Mouse (Mus musculus) cerebellum, adult 9-11 months (tissue): ENCODE results near the gene Tff1.

Source experiments
- DNase-seq: peaks from one replicate; pipeline ENCODE4 v3.0.0; 2022

Tff1 gene

GRCm38 (mm10) chr17:31165127-31165526, at the start of gene Tff1:
Gene Tff1, minus strand, starts transcription at chr17:31165277.
- DNase-seq, result no peak

GRCm38 (mm10) chr17:31211881-31212280, 46.8 kb upstream of the Tff1 start:
- no peak for DNase-seq

DNA sequence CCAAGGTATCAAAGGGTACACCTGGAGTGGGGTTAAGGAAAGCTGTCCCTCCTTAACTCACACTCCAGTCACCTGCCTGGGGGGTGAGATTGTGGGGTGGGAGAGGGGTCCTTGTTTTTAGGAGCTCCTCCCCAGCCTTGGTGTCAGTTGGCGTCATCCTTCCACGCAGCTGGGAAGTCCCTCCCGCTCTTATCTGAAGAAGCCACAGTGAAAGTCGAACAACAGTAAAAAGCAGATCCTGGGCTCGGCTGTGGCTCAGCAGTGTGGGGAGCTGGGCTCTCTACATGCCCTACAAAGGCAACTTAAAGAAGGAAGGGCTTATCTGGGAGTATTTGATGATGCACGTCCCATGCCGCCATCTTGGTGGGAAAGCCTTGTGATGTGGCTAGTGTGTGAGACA, 45.2 kb upstream of the Tff1 start:
- DNase-seq, result no peak

DNA sequence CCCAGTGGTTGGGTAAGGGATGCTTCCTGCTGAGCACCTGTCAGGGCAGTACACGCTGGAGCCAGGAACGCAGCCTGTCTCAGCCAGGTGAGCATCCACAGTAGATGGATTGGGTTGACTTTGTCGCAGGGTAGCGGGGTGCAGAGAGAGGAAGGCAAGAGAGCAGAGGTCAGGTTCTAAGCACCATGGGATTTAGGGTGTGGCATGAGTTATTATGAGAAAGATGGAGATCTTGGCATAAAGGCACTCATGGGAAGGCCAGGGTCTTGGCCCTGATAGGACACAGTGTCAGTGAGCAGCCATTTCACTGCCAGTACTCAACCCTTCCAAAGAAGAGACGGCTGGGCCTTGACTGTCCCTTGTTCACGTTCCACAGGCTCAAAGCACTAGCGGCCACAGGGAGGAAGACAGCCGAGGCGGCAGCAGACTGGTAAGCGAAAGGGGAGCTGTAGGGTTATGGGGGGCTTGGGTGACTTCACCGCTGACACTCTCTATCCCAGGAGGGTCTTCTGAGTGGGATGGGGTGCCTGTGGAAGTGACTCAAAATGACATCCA, 44.4 kb upstream of the Tff1 start:
- DNase-seq, result no peak

DNA sequence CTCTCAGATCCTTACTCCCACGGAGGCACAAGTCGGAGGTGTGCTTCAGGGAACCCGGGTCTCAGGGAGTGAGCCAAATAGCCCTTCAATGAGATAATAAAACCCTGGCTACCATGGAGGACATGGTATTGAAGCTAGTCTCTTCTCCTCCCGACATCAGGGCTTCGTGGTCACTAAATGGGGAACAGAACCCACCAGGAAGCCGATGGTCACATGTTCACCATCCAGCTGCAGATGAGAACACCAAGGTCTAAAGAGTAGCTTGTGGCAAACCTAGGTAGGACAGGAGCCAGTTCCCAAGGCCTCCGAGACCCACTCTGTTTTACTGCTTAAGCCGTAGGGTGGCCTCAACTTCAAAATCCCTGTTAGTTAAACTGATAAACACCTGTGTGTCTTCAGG, 43.6 kb upstream of the Tff1 start:
- no peak for DNase-seq

- no peak for DNase-seq
Observed at GRCm38 (mm10) chr17:31207771-31208334, 42.8 kb upstream of the Tff1 start, which contains the start of gene Ubash3a. Gene Ubash3a, plus strand, starts transcription at chr17:31207873.

DNA sequence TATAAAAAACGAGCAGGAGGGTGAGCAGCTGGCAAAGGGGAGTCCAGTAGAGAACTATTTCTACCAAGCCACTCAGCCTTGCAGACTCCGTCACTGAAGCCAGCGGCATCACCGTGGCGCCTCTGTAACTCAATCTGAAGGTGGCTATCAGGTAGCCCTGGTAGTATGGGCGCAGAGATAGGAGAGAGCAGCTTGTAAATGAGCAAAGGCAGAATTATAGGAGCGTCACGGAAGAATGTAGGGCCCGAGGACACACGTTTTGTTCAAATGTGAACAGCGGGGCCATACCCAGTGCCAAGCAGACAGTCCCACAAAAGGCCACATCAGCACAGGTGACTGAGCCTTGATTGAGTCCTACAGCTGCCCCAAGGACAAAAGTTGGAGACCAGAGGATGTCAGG, 33.8 kb upstream of the Tff1 start, which contains the start of gene Tmprss3:
Tmprss3 (minus strand) TSS at position 101 of the 400 bp plus-strand sequence.
- no peak for DNase-seq

- no peak for DNase-seq
Observed at GRCm38 (mm10) chr17:31196283-31196682, 31.2 kb upstream of the Tff1 start.

DNA sequence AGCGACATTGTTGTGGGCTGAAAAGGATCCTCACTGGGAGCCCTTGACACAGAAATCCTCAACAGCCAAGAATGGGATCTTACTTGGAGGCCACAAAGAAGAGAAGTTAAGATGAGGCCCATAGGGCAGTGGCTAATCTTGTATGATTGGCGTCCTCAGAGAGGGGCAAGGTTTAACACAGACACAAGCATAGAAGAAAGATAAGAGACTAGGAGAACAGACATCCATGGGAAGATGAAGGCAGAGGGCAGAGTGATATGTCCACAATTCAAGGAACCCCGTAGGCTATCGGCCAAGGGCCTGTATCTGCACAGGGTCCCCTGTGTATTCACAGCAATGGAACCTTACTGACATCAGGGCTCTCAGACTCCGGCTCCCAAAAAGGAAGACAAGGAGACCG, 30.1 kb upstream of the Tff1 start:
- no peak for DNase-seq

DNA sequence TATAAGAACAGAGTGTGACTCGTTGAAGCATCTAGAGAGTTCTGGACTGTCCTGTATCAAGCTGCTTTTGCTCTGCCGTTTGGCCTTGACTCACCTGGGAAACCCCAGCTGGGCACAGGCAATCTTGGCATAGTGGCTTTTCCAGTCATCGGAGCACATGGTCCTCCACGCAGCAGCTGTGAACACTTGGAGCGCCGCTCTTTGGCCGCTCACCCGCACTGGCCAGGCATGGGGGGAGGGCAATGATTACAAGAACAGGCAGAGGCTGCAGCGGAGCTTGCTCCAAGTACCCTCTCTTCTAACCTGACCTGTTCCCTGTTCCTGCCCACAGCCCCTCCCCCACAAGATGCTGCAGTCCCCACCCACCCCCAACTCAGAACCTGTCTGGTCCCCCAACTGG, 28.3 kb upstream of the Tff1 start:
- DNase-seq, result no peak

GRCm38 (mm10) chr17:31192663-31193062, 27.6 kb upstream of the Tff1 start:
- no peak for DNase-seq

GRCm38 (mm10) chr17:31191825-31192224, 26.7 kb upstream of the Tff1 start:
- no peak for DNase-seq

DNA sequence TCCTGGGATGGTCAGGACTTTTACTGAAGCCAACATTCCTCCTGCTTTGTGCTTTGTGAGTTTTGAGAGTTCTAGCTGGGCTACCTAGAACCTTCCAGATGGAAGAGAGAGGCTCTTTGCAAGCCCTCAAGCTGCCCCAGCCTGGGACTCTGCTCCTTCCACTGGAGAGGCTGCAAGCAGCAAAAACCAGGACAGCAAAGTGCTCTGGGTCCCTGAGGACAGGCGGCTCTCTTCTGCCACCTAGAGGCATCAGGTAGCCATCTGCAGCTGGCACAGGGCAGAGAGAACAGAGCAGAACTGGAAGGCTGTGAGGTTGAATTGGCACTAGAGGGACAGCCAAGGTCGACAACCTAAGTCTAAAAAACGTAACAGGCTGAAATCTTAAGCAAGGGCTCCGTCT, 22.3 kb upstream of the Tff1 start:
- peak; percentile 85 for DNase-seq

DNA sequence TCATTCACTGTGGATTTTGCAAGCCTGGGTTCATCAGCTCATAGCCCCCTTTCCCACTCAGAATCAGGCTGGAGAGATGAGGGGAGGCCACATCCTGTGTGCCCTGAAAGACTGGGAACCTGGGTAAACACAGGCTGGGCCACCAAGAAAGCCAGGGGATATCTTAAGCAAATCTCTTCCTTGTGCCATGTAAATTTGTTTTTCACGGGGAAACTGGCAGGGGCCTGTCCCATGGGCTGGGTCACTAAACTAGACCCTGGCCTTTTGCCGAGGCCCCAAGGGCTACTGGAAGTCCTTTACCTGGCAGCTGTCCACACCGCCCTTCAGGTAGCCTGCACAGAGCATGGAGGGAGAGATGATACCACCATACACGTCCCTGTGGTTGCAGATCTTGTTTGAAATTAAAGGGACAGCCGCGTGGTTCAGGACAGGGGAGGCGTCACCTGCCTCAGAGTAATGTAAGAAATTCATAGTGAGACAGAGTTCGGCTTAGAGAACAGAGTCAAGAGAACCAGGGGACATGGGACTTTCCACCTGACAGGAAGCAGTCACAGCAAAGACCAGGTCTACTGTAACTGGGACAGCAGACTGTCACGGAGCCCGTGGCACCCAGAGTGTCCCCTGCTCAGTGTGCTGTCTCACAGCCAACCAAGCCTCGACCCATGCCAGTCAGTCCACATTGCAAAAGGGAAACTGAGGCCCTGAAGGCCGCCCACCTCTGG, 19.4 kb upstream of the Tff1 start:
- peak; percentile 17 for DNase-seq

GRCm38 (mm10) chr17:31183180-31183974, 18.3 kb upstream of the Tff1 start:
- DNase-seq, result peak; percentile 57

GRCm38 (mm10) chr17:31181490-31181889, 16.4 kb upstream of the Tff1 start:
- DNase-seq, result no peak

- DNase-seq, result no peak
Observed at GRCm38 (mm10) chr17:31176321-31176720, 11.2 kb upstream of the Tff1 start.

- DNase-seq, result no peak
Observed at GRCm38 (mm10) chr17:31169796-31170195, 4.7 kb upstream of the Tff1 start.

- DNase-seq, result no peak
Observed at GRCm38 (mm10) chr17:31163821-31164220, 1.3 kb downstream of the Tff1 start.

GRCm38 (mm10) chr17:31162607-31163006, 2.5 kb downstream of the Tff1 start:
- DNase-seq, result no peak

GRCm38 (mm10) chr17:31160291-31160690, 4.8 kb downstream of the Tff1 start:
- no peak for DNase-seq

- DNase-seq, result no peak
Observed at GRCm38 (mm10) chr17:31157921-31158320, 7.2 kb downstream of the Tff1 start.

DNA sequence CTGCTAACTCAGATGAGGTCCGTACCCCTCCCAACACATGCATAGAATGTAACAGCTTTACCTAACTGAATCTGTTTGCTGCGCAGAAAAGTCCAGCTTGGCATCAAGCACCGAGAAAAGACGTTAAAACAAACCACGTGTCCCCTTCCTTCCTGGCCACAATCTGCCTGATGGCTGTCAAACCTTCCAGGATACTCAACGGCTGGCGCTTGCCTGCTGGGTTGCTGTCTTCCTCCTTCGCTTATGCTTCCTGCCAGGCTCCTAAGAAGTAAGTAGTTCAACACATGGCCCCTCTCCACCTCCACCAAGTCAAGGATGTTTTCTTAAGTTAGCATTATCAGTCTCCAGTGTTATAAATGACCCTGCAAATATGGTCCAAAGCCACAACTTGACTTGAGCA, 11.3 kb downstream of the Tff1 start:
- DNase-seq, result no peak
